Mouse (Mus musculus): ENCODE results near the gene Ppara. TPM values are rescaled to one million over a fixed set of nuclear protein-coding genes. Genes with fewer than 3 reads are reported as not detected.

The Ppara gene
- polyA plus RNA-seq, 1 experiment from 2014 or later, result 1.0 TPM

GRCm38 (mm10) chr15:85698345-85699034 lies 36.3 kb upstream of the Ppara start:
- no peak overlapping the region for H3K4me2 ChIP-seq
- peaks cover 97% of the 10 kb centered on the region for H3K36me3 ChIP-seq
- H3K9ac ChIP-seq, result no peak overlapping the region
- H3K9me3 ChIP-seq, result no peaks in the 10 kb centered on the region
- no peaks in the 10 kb centered on the region for H3K27me3 ChIP-seq
- no peak for ATAC-seq (ENCODE audit: low read depth)
- H3K27ac ChIP-seq (replicated peaks), result peak overlapping the region; percentile 88; the same call in 1 of the 2 replicates
- peaks cover 47% of the 10 kb centered on the region for H3K4me1 ChIP-seq (replicated peaks)
- no peak overlapping the region for H3K4me3 ChIP-seq
- 88% methylated on average over 14 of the region's 14 CpGs for WGBS

DNA sequence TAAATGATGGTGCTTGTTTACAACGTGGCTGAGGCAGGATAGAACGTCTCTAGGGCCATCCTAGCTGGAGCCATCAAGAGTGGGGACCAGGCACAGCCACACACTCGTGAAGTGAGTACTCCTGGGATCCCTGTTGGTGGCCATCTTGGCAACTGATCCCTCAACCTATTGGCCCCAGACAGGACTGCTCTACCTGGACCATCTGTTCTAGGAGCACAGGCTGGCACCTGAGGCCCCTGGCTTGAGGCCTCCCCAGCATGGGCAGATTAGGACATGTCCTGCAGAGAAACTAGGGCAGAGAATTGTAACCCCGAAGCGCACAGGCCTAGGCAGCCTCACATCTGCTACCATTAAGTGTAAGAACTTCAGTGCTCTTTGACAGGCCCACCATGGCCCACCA lies 35.3 kb upstream of the Ppara start:
- ATAC-seq (ENCODE audit: low read depth), result no peak
- peak overlapping the region; percentile 88 for H3K27ac ChIP-seq (replicated peaks)
- no peak overlapping the region for H3K4me3 ChIP-seq
- no peak overlapping the region for H3K4me2 ChIP-seq
- WGBS, result 73% methylated on average over 5 of the region's 5 CpGs
- no peak overlapping the region for H3K9ac ChIP-seq
- H3K36me3 ChIP-seq, result peaks cover 97% of the 10 kb centered on the region
- H3K9me3 ChIP-seq, result no peaks in the 10 kb centered on the region
- no peaks in the 10 kb centered on the region for H3K27me3 ChIP-seq
- H3K4me1 ChIP-seq (replicated peaks), result peaks cover 57% of the 10 kb centered on the region

- peaks cover 62% of the 10 kb centered on the region for H3K4me1 ChIP-seq (replicated peaks)
- H3K9me3 ChIP-seq, result no peaks in the 10 kb centered on the region
- 0 out of 2 replicates have a peak overlapping the region, but pooled peaks have one; percentile 17 for H3K9ac ChIP-seq
- no peak for ATAC-seq (ENCODE audit: low read depth)
- H3K27ac ChIP-seq (replicated peaks), result peak overlapping the region; percentile 88
- no peak overlapping the region for H3K4me2 ChIP-seq
- WGBS, result 91% methylated on average over 13 of the region's 13 CpGs
- H3K4me3 ChIP-seq, result no peak overlapping the region
- no peaks in the 10 kb centered on the region for H3K27me3 ChIP-seq
- H3K36me3 ChIP-seq, result peaks cover 97% of the 10 kb centered on the region
Measured at GRCm38 (mm10) chr15:85699862-85700501, 34.8 kb upstream of the Ppara start.

- H3K36me3 ChIP-seq, result peaks cover 97% of the 10 kb centered on the region
- H3K27me3 ChIP-seq, result no peaks in the 10 kb centered on the region
- no peak overlapping the region for H3K4me3 ChIP-seq
- peak overlapping the region; percentile 88 for H3K27ac ChIP-seq (replicated peaks)
- H3K4me2 ChIP-seq, result no peak overlapping the region
- no peaks in the 10 kb centered on the region for H3K9me3 ChIP-seq
- H3K4me1 ChIP-seq (replicated peaks), result peaks cover 62% of the 10 kb centered on the region
- H3K9ac ChIP-seq, result peak overlapping the region; percentile 17; the same call in 1 of the 2 replicates
- no peak for ATAC-seq (ENCODE audit: low read depth)
- 81% methylated on average over 9 of the region's 9 CpGs for WGBS
Measured at GRCm38 (mm10) chr15:85700716-85701115, 34.1 kb upstream of the Ppara start.

GRCm38 (mm10) chr15:85701128-85701930 lies 33.5 kb upstream of the Ppara start:
- H3K27me3 ChIP-seq, result no peaks in the 10 kb centered on the region
- peak overlapping the region; percentile 88 for H3K27ac ChIP-seq (replicated peaks)
- H3K4me2 ChIP-seq, result no peak overlapping the region
- no peak overlapping the region for H3K4me3 ChIP-seq
- H3K9ac ChIP-seq, result peak overlapping the region; percentile 17; the same call in 1 of the 2 replicates
- no peaks in the 10 kb centered on the region for H3K9me3 ChIP-seq
- WGBS, result 77% methylated on average over 10 of the region's 10 CpGs
- H3K4me1 ChIP-seq (replicated peaks), result peaks cover 62% of the 10 kb centered on the region
- peaks cover 97% of the 10 kb centered on the region for H3K36me3 ChIP-seq
- ATAC-seq (ENCODE audit: low read depth), result no peak

GRCm38 (mm10) chr15:85702411-85702951 lies 32.3 kb upstream of the Ppara start:
- Histone ChIP-seq H3K27ac (replicated peaks) (peak overlapping the region; percentile 88), H3K9ac (peak overlapping the region; percentile 22; the same call in 1 of the 2 replicates), H3K9me3 (no peaks in the 10 kb centered on the region), H3K4me2 (peak overlapping the region; percentile 9; the same call in 1 of the 2 replicates), H3K4me3 (no peak overlapping the region), H3K36me3 (peaks cover 99% of the 10 kb centered on the region), H3K27me3 (no peaks in the 10 kb centered on the region), H3K4me1 (replicated peaks) (peaks cover 62% of the 10 kb centered on the region)
- 42% methylated on average over 9 of the region's 13 CpGs for WGBS
- ATAC-seq (ENCODE audit: low read depth), result peak; percentile 69

DNA sequence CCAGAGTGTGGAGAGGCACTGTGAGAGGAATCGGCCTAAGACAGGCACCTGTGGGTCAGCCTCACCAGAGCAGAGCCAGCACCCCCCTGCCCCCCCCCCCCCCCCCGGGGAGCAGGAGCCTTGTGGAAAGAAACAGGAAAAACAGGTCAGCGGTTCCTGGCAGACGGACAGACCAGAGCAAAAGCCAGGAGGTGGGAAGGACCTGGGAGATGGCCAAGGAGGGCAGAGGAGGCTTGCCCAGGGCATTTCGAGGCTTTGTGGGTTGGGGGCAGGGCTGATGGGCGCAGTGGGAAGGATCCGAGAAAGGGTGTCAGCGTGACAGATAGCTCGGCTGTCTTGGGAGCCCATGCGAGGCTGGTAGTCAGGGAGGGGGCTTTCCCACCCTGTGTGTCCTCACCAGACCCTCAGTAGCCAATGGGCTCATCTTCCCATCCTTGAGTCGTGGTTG lies 31.6 kb upstream of the Ppara start:
- H3K4me3 ChIP-seq, result no peak overlapping the region
- H3K4me2 ChIP-seq, result peak overlapping the region; percentile 9; the same call in 1 of the 2 replicates
- WGBS, result 55% methylated on average over 11 of the region's 11 CpGs
- H3K9me3 ChIP-seq, result no peaks in the 10 kb centered on the region
- H3K36me3 ChIP-seq, result peaks cover 95% of the 10 kb centered on the region
- H3K27ac ChIP-seq (replicated peaks), result peak overlapping the region; percentile 88
- no peaks in the 10 kb centered on the region for H3K27me3 ChIP-seq
- peak overlapping the region; percentile 22; the same call in 1 of the 2 replicates for H3K9ac ChIP-seq
- H3K4me1 ChIP-seq (replicated peaks), result peaks cover 62% of the 10 kb centered on the region
- peak; percentile 37 for ATAC-seq (ENCODE audit: low read depth)

GRCm38 (mm10) chr15:85703858-85704257 lies 30.9 kb upstream of the Ppara start:
- H3K4me2 ChIP-seq, result no peak overlapping the region
- no peak overlapping the region for H3K9ac ChIP-seq
- H3K4me1 ChIP-seq (replicated peaks), result peaks cover 63% of the 10 kb centered on the region
- H3K9me3 ChIP-seq, result no peaks in the 10 kb centered on the region
- no peak overlapping the region for H3K4me3 ChIP-seq
- H3K27me3 ChIP-seq, result no peaks in the 10 kb centered on the region
- peak overlapping the region; percentile 88 for H3K27ac ChIP-seq (replicated peaks)
- H3K36me3 ChIP-seq, result peaks cover 89% of the 10 kb centered on the region
- 94% methylated on average over 4 of the region's 4 CpGs for WGBS
- ATAC-seq (ENCODE audit: low read depth), result no peak

GRCm38 (mm10) chr15:85704341-85705012 lies 30.3 kb upstream of the Ppara start:
- no peak for ATAC-seq (ENCODE audit: low read depth)
- Histone ChIP-seq H3K4me3 (no peak overlapping the region), H3K27me3 (no peaks in the 10 kb centered on the region), H3K4me1 (replicated peaks) (peaks cover 63% of the 10 kb centered on the region), H3K9ac (no peak overlapping the region), H3K27ac (replicated peaks) (peak overlapping the region; percentile 88), H3K36me3 (peaks cover 83% of the 10 kb centered on the region), H3K4me2 (no peak overlapping the region), H3K9me3 (no peaks in the 10 kb centered on the region)
- WGBS, result 86% methylated on average over 8 of the region's 8 CpGs

DNA sequence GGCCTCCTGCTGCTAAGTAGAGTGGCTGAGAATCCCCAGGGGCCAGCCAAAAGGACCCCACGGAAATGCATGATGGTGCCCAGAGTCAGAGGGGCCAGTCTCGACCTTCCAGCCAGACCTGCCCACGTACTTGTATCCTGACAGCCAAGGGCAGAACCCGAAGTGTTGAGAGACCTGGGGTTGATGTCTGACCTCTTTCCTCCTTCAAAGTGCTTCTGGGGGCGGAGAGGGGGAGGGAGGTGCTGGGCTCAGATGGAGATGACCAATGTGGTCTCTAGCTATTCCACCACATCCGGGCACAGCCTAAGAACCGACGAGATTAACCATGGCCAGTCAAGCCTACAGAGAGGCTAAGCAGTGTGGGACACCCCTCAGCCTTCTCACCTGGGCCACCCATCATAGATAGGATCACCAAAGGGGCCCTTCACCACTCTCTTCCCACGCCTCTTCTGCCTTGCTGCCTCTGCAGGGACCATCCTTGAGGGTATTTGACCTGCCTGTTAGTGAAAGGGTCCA lies 29.7 kb upstream of the Ppara start:
- peak overlapping the region; percentile 88 for H3K27ac ChIP-seq (replicated peaks)
- peaks cover 63% of the 10 kb centered on the region for H3K4me1 ChIP-seq (replicated peaks)
- no peak for ATAC-seq (ENCODE audit: low read depth)
- 86% methylated on average over 9 of the region's 9 CpGs for WGBS
- no peaks in the 10 kb centered on the region for H3K27me3 ChIP-seq
- H3K4me3 ChIP-seq, result no peak overlapping the region
- H3K9ac ChIP-seq, result no peak overlapping the region
- H3K36me3 ChIP-seq, result peaks cover 77% of the 10 kb centered on the region
- no peaks in the 10 kb centered on the region for H3K9me3 ChIP-seq
- H3K4me2 ChIP-seq, result no peak overlapping the region
